Mouse (Mus musculus) erythroblast, embryonic 14.5 days (primary cell): ENCODE data around the gene Maml1. TPM values are rescaled to one million over a fixed set of nuclear protein-coding genes. Genes with fewer than 3 reads are reported as not detected.

Experiments used
- H3K27me3 ChIP-seq: 2 replicates; pipeline ENCODE4 v1.6.1; 2012; ENCODE audit warnings: inconsistent platforms; ENCODE audit not compliant: control insufficient read depth
- H3K36me3 ChIP-seq: 2 replicates; pipeline ENCODE4 v1.6.1; 2012; ENCODE audit warnings: mild to moderate bottlenecking, inconsistent platforms; ENCODE audit not compliant: control insufficient read depth
- H3K4me1 ChIP-seq: 2 replicates; pipeline ENCODE4 v1.6.1; 2012; ENCODE audit warnings: inconsistent platforms; ENCODE audit not compliant: control insufficient read depth
- H3K4me3 ChIP-seq: replicated peaks from 2 replicates; pipeline ENCODE3; 2012; ENCODE audit warnings: moderate library complexity, mild to moderate bottlenecking, inconsistent platforms
- H3K9me3 ChIP-seq: 2 replicates; pipeline ENCODE4 v1.6.1; 2012; ENCODE audit warnings: low read length, inconsistent platforms, mixed read lengths; ENCODE audit not compliant: control insufficient read depth
- GATA1 ChIP-seq: IDR thresholded peaks from 2 replicates; pipeline ENCODE4 v1.6.1; 2012; ENCODE audit warnings: low read length, inconsistent platforms, mixed read lengths
- TAL1 ChIP-seq: IDR thresholded peaks from 3 replicates; pipeline ENCODE4 v1.6.1; 2012; ENCODE audit warnings: low read length, inconsistent platforms, mixed read lengths
- polyA plus RNA-seq: library from polyadenylated mRNA; stranded (reverse); fragments of >175 nt; gene quantifications from 2 replicates; pipeline ENCODE4 v1.2.3, GENCODE M21; 2012

Maml1 gene
- polyA plus RNA-seq, 1 experiment = 0.47 TPM

- Histone ChIP-seq H3K4me1 (no peaks in the 10 kb centered on the region; the same call in 1 of the 2 replicates), H3K9me3 (no peaks in the 10 kb centered on the region), H3K36me3 (peaks cover 19% of the 10 kb centered on the region), H3K4me3 (no peak overlapping the region), H3K27me3 (no peaks in the 10 kb centered on the region)
- TF ChIP-seq GATA1 = no peak
- TF ChIP-seq TAL1 = no peak
Measured at GRCm38 (mm10) chr11:50252684-50253265, 39.3 kb downstream of the Maml1 start.

- Histone ChIP-seq H3K36me3 (peaks cover 13% of the 10 kb centered on the region), H3K4me1 (no peaks in the 10 kb centered on the region; the same call in 1 of the 2 replicates), H3K4me3 (no peak overlapping the region), H3K27me3 (no peaks in the 10 kb centered on the region), H3K9me3 (no peaks in the 10 kb centered on the region)
- TF ChIP-seq GATA1 = no peak
- TF ChIP-seq TAL1 = no peak
Measured at GRCm38 (mm10) chr11:50252166-50252565, 39.9 kb downstream of the Maml1 start.

- H3K9me3 ChIP-seq = no peaks in the 10 kb centered on the region
- H3K4me3 ChIP-seq = no peak overlapping the region
- H3K27me3 ChIP-seq = no peaks in the 10 kb centered on the region
- no peaks in the 10 kb centered on the region for H3K36me3 ChIP-seq
- no peak for TF ChIP-seq TAL1
- no peak for TF ChIP-seq GATA1
- no peaks in the 10 kb centered on the region for H3K4me1 ChIP-seq
Measured at GRCm38 (mm10) chr11:50248473-50249171, 43.5 kb downstream of the Maml1 start.

GRCm38 (mm10) chr11:50245269-50245668 lies 46.8 kb downstream of the Maml1 start:
- H3K9me3 ChIP-seq = no peaks in the 10 kb centered on the region
- no peak for TF ChIP-seq GATA1
- no peak for TF ChIP-seq TAL1
- no peak overlapping the region for H3K4me3 ChIP-seq
- no peaks in the 10 kb centered on the region for H3K27me3 ChIP-seq
- no peaks in the 10 kb centered on the region for H3K36me3 ChIP-seq
- no peaks in the 10 kb centered on the region for H3K4me1 ChIP-seq

- Histone ChIP-seq H3K27me3 (no peaks in the 10 kb centered on the region), H3K4me3 (no peak overlapping the region), H3K9me3 (no peaks in the 10 kb centered on the region), H3K4me1 (peaks cover 3% of the 10 kb centered on the region), H3K36me3 (no peaks in the 10 kb centered on the region)
- TF ChIP-seq TAL1 (no peak), GATA1 (no peak)
Measured at GRCm38 (mm10) chr11:50243926-50244325, 48.2 kb downstream of the Maml1 start.

- peaks cover 8% of the 10 kb centered on the region for H3K36me3 ChIP-seq
- H3K4me1 ChIP-seq = peaks cover 38% of the 10 kb centered on the region
- no peaks in the 10 kb centered on the region for H3K9me3 ChIP-seq
- TF ChIP-seq TAL1 (no peak), GATA1 (no peak)
- peaks cover 9% of the 10 kb centered on the region for H3K27me3 ChIP-seq
- H3K4me3 ChIP-seq = no peak overlapping the region
Measured at GRCm38 (mm10) chr11:50240235-50240911, 51.7 kb downstream of the Maml1 start.

GRCm38 (mm10) chr11:50238821-50239791 lies 53.0 kb downstream of the Maml1 start:
- H3K4me3 ChIP-seq = no peak overlapping the region
- H3K4me1 ChIP-seq = peaks cover 41% of the 10 kb centered on the region
- peaks cover 9% of the 10 kb centered on the region for H3K27me3 ChIP-seq
- TF ChIP-seq GATA1 (no peak), TAL1 (no peak)
- H3K9me3 ChIP-seq = no peaks in the 10 kb centered on the region
- peaks cover 21% of the 10 kb centered on the region for H3K36me3 ChIP-seq

GRCm38 (mm10) chr11:50238324-50238723 lies 53.8 kb downstream of the Maml1 start, which contains the start of gene Ltc4s:
Gene Ltc4s, minus strand, starts transcription at chr11:50238616.
- H3K9me3 ChIP-seq = no peaks in the 10 kb centered on the region
- no peak for TF ChIP-seq TAL1
- TF ChIP-seq GATA1 = no peak
- peak within 1 kb of the TSS; percentile 75 for H3K4me3 ChIP-seq
- H3K4me1 ChIP-seq = peaks cover 41% of the 10 kb centered on the region
- H3K27me3 ChIP-seq = peaks cover 9% of the 10 kb centered on the region
- peaks cover 28% of the 10 kb centered on the region for H3K36me3 ChIP-seq
